Mouse (Mus musculus) right cerebral cortex, adult 2 months (tissue): ENCODE measurements around the gene Klk11.

ENCODE experiments used
- DNase-seq, 2 experiments: peaks; one replicate each; pipeline ENCODE4 v3.0.0; 2021 to 2022; ENCODE audit warnings: low spot score in 2 of 2

Klk11 gene

GRCm38 (mm10) chr7:43774364-43774763 is at the start of gene Klk11:
Klk11 (plus strand) TSS chr7:43774604.
- DNase-seq: no peak

- DNase-seq: peak; percentile 7 to 15
Measured at GRCm38 (mm10) chr7:43747788-43748187, 26.6 kb upstream of the Klk11 start.

- DNase-seq: no peak
Measured at GRCm38 (mm10) chr7:43752806-43753205, 21.6 kb upstream of the Klk11 start.

GRCm38 (mm10) chr7:43766484-43766883 is 7.9 kb upstream of the Klk11 start:
- DNase-seq: no peak

- DNase-seq: no peak
Measured at GRCm38 (mm10) chr7:43768597-43768996, 5.8 kb upstream of the Klk11 start, which contains the start of gene Klk12. Klk12 (plus strand) TSS chr7:43768897.

- DNase-seq: no peak
Measured at GRCm38 (mm10) chr7:43769636-43770035, 4.8 kb upstream of the Klk11 start.

GRCm38 (mm10) chr7:43770701-43771100 is 3.7 kb upstream of the Klk11 start:
- no peak for DNase-seq

- no peak for DNase-seq
Measured at GRCm38 (mm10) chr7:43771916-43772315, 2.5 kb upstream of the Klk11 start.

GRCm38 (mm10) chr7:43772901-43773300 is 1.5 kb upstream of the Klk11 start:
- DNase-seq: no peak

- DNase-seq: no peak
Measured at GRCm38 (mm10) chr7:43774802-43775201, 398 bp downstream of the Klk11 start.

GRCm38 (mm10) chr7:43775311-43776057 is 1.1 kb downstream of the Klk11 start:
- no peak for DNase-seq

GRCm38 (mm10) chr7:43776506-43776905 is 2.1 kb downstream of the Klk11 start:
- no peak for DNase-seq

GRCm38 (mm10) chr7:43777423-43777822 is 3.0 kb downstream of the Klk11 start:
- DNase-seq: no peak

- DNase-seq: no peak
Measured at GRCm38 (mm10) chr7:43778176-43778970, 4.0 kb downstream of the Klk11 start.

GRCm38 (mm10) chr7:43780241-43780640 is 5.8 kb downstream of the Klk11 start:
- DNase-seq: no peak

- no peak for DNase-seq
Measured at GRCm38 (mm10) chr7:43780746-43781145, 6.3 kb downstream of the Klk11 start, which contains the start of gene Klk10. Klk10 (plus strand) TSS chr7:43781035.

- no peak for DNase-seq
Measured at GRCm38 (mm10) chr7:43781541-43781940, 7.1 kb downstream of the Klk11 start.

GRCm38 (mm10) chr7:43782275-43783265 is 8.2 kb downstream of the Klk11 start:
- peak; percentile 72 to 74 for DNase-seq

GRCm38 (mm10) chr7:43785286-43785685 is 10.9 kb downstream of the Klk11 start:
- DNase-seq: no peak

GRCm38 (mm10) chr7:43788096-43788495 is 13.7 kb downstream of the Klk11 start:
- no peak for DNase-seq

- DNase-seq: no peak
Measured at GRCm38 (mm10) chr7:43789295-43789694, 14.9 kb downstream of the Klk11 start.

- no peak for DNase-seq
Measured at GRCm38 (mm10) chr7:43791591-43791990, 17.2 kb downstream of the Klk11 start, which contains the start of gene Klk9. Klk9 (plus strand) TSS chr7:43791891.
